Mouse (Mus musculus) myocyte (in vitro differentiated cells): ENCODE measurements around the gene Nup93.

Experiments used
- CEBPB ChIP-seq: IDR thresholded peaks from 2 replicates; pipeline ENCODE4 v1.6.1; 2011; ENCODE audit warnings: mild to moderate bottlenecking, moderate library complexity; ENCODE audit not compliant: poor library complexity, insufficient read depth, severe bottlenecking
- E2F4 ChIP-seq: IDR thresholded peaks from one replicate; pipeline ENCODE4 v1.6.1; 2011; ENCODE audit warnings: mild to moderate bottlenecking, control low read depth, moderate library complexity; ENCODE audit not compliant: insufficient read depth
- MYOD1 ChIP-seq, 3 experiments: IDR thresholded peaks; one replicate each; pipeline ENCODE4 v1.6.1; 2011; ENCODE audit warnings: control low read depth in 2 of 3, low read depth in 2 of 3, mild to moderate bottlenecking in 2 of 3, moderate library complexity in 1 of 3; ENCODE audit not compliant: insufficient read length in 2 of 3, control insufficient read depth in 1 of 3
- MYOG ChIP-seq, 3 experiments: IDR thresholded peaks; one replicate each; pipeline ENCODE4 v1.6.1; 2011; ENCODE audit warnings: control low read depth in 2 of 3, low read depth in 2 of 3, mild to moderate bottlenecking in 2 of 3; ENCODE audit not compliant: insufficient read length in 2 of 3, control insufficient read depth in 1 of 3, insufficient read depth in 1 of 3
- POLR2A ChIP-seq: IDR thresholded peaks from one replicate; pipeline ENCODE4 v1.6.1; 2011; ENCODE audit warnings: low read depth, mild to moderate bottlenecking, control low read depth, moderate library complexity; ENCODE audit not compliant: insufficient read length
- POLR2AphosphoS2 ChIP-seq: IDR thresholded peaks from one replicate; pipeline ENCODE4 v1.6.1; 2011; ENCODE audit warnings: low read depth, control low read depth; ENCODE audit not compliant: insufficient read length
- SRF ChIP-seq: IDR thresholded peaks from one replicate; pipeline ENCODE4 v1.6.1; 2011; ENCODE audit warnings: low read depth; ENCODE audit not compliant: control insufficient read depth, insufficient read length
- TCF12 ChIP-seq: IDR thresholded peaks from one replicate; pipeline ENCODE4 v1.6.1; 2011; ENCODE audit warnings: mild to moderate bottlenecking, control low read depth; ENCODE audit not compliant: poor library complexity, insufficient read depth, severe bottlenecking
- TCF3 ChIP-seq: IDR thresholded peaks from one replicate; pipeline ENCODE4 v1.6.1; 2011; ENCODE audit warnings: low read depth, control low read depth; ENCODE audit not compliant: insufficient read length
- USF1 ChIP-seq: IDR thresholded peaks from one replicate; pipeline ENCODE4 v1.6.1; 2011; ENCODE audit warnings: low read depth, mild to moderate bottlenecking, control low read depth, moderate library complexity

- TF ChIP-seq POLR2A (no peak), MYOD1 (IDR thresholded peaks at IDR 0.05; ENCODE audit: control insufficient read depth in 1 of 3, insufficient read length in 2 of 3, low read depth in 2 of 3) (no peak), USF1 (no peak), MYOG (IDR thresholded peaks at IDR 0.05; ENCODE audit: control insufficient read depth in 1 of 3, insufficient read depth in 1 of 3, insufficient read length in 2 of 3, low read depth in 2 of 3) (no peak), POLR2AphosphoS2 (no peak), E2F4 (no peak), TCF3 (no peak), CEBPB (no peak), SRF (no peak), TCF12 (no peak)
Measured at GRCm38 (mm10) chr8:94348425-94348824, 134.1 kb downstream of the Nup93 start.
